Mouse (Mus musculus) heart, adult 8-10 months (tissue): Measurements from ENCODE around the gene Spata20. TPM values are rescaled to one million over a fixed set of nuclear protein-coding genes. Genes with fewer than 3 reads are reported as not detected.

ENCODE experiments used
- DNase-seq: peaks from one replicate; pipeline ENCODE4 v3.0.0; 2022; ENCODE audit warnings: low spot score
- total RNA-seq, 4 experiments: library from RNA; stranded (reverse); gene quantifications; 2 replicates each; pipeline ENCODE4 v1.2.4; 2022

Spata20 gene
- total RNA-seq = under 1 TPM; 0.09 to 0.63 (median 0.40) TPM

- peak; percentile 76 for DNase-seq
Measured at GRCm38 (mm10) chr11:94486001-94486400, at the start of gene Spata20. Spata20 (minus strand) TSS chr11:94486179.

- no peak for DNase-seq
Measured at GRCm38 (mm10) chr11:94533171-94533570, 47.2 kb upstream of the Spata20 start.

- no peak for DNase-seq
Measured at GRCm38 (mm10) chr11:94528879-94529278, 42.9 kb upstream of the Spata20 start.

GRCm38 (mm10) chr11:94526171-94526879 lies 40.3 kb upstream of the Spata20 start:
- no peak for DNase-seq

- DNase-seq = peak; percentile 45
Measured at GRCm38 (mm10) chr11:94521219-94521843, 35.4 kb upstream of the Spata20 start, which contains the start of gene Mycbpap. Mycbpap (minus strand) TSS chr11:94521742.

GRCm38 (mm10) chr11:94513452-94513851 lies 27.5 kb upstream of the Spata20 start:
- no peak for DNase-seq

- no peak for DNase-seq
Measured at GRCm38 (mm10) chr11:94508976-94509375, 23.0 kb upstream of the Spata20 start.

- DNase-seq = no peak
Measured at GRCm38 (mm10) chr11:94501482-94501881, 15.5 kb upstream of the Spata20 start.

GRCm38 (mm10) chr11:94500362-94500761 lies 14.4 kb upstream of the Spata20 start:
- no peak for DNase-seq

- DNase-seq = no peak
Measured at GRCm38 (mm10) chr11:94499661-94500152, 13.7 kb upstream of the Spata20 start, which contains the start of gene Epn3. Epn3 (minus strand) TSS chr11:94499974.

GRCm38 (mm10) chr11:94499035-94499434 lies 13.1 kb upstream of the Spata20 start:
- no peak for DNase-seq

GRCm38 (mm10) chr11:94498093-94498996 lies 12.4 kb upstream of the Spata20 start:
- no peak for DNase-seq

GRCm38 (mm10) chr11:94495415-94495814 lies 9.4 kb upstream of the Spata20 start:
- no peak for DNase-seq

GRCm38 (mm10) chr11:94491749-94492099 lies 5.7 kb upstream of the Spata20 start:
- no peak for DNase-seq

- no peak for DNase-seq
Measured at GRCm38 (mm10) chr11:94491035-94491748, 5.2 kb upstream of the Spata20 start.

- DNase-seq = no peak
Measured at GRCm38 (mm10) chr11:94489745-94490144, 3.8 kb upstream of the Spata20 start.

GRCm38 (mm10) chr11:94488767-94489533 lies 3.0 kb upstream of the Spata20 start:
- DNase-seq = no peak

GRCm38 (mm10) chr11:94485223-94485622 lies 756 bp downstream of the Spata20 start:
- no peak for DNase-seq

- DNase-seq = no peak
Measured at GRCm38 (mm10) chr11:94484636-94485035, 1.3 kb downstream of the Spata20 start.

- no peak for DNase-seq
Measured at GRCm38 (mm10) chr11:94483921-94484320, 2.1 kb downstream of the Spata20 start.

- no peak for DNase-seq
Measured at GRCm38 (mm10) chr11:94483436-94483835, 2.5 kb downstream of the Spata20 start.
